Mouse (Mus musculus): Measurements from ENCODE around the gene Slc35f3.

Gene Slc35f3

GRCm38 (mm10) chr8:126298296-126299093 is at the start of gene Slc35f3:
TSS of gene Slc35f3 (plus strand) at chr8:126298558.
- whole genome bisulfite sequencing, result 1% methylated on average over 72 of the region's 72 CpGs

GRCm38 (mm10) chr8:126250486-126250885 is 47.9 kb upstream of the Slc35f3 start:
- 54% methylated on average over 4 of the region's 4 CpGs for WGBS

DNA sequence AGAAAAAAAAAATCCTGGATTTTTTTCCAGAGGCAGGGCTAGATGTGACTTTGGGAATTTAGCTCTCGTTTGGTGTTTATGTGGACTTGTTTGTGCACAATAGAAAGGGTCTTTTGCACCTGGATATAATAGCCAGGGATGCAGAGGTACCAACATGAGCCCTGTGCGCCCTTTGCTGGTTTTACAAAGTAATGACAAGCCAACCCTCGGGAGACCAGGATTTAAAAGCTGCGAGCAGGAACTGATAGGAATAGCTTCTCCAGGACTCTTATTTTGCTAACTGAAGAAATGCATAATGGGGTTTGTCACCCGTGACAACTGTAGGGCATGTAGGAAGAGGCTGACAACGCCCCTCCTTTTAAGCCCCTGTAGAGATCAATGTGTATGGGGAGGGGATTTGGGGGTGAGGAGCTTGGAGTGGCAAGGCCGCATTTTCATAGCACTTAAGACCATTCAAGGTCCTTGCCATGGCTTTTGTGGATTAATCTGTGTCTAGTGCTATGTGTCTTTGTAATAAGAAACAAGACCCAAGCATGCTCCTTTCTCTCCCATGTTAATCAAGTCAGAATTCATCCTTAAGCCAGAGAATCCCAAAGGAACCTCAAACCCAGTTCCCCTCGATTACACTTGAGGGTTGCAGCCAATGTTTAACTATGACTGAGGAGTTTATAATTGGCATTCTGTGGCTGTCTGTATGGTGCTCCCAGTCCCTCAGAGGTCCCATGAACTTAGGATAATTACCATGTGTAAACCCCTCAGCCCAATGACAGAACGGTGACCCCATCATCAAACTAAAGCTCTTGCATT is 41.6 kb upstream of the Slc35f3 start:
- 37% methylated on average over 9 of the region's 9 CpGs for WGBS

DNA sequence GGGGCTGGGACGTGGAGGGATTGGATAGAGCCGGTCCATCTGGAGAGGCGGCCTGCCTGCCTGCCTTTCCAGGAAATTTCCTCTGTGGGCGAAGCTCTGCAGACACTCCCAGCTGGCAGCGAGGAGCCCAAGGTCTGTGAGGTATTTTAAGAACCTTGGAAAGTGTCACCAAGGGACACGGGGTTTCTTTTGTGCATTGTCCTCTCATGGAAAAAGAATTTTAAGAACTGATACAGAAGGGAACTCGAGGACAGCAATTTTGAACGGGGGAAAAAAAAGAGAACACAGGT is 41.0 kb upstream of the Slc35f3 start:
- 37% methylated on average over 8 of the region's 8 CpGs for WGBS

DNA sequence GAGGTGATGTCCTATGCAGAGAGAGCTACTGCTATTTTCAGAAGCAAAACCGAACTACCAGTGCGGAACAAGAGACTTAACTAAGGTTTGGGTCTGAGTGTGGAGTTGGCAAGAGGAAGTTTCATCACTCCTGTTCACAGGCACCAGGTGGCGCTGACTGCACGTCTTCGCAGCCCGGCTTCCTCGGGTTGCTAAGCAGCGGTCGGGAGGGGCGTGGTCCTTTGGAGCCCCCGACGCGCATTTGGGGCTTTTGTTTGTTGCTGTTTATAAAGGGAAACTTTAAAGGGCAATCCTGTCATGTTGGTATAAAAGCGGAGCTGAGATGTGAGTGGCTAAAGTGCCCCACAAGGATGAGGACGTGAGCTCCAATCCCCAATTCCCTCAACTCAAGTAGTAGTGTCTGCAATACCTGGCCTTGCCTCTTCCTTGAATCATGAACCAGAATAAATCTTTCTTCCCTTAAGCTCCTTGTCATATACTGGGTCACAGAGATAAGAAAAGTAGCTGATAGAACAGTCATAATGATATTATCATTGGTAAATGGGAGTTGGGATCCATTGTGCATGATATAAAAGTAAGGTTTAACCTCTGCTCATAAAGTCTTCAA is 40.1 kb upstream of the Slc35f3 start:
- 2% methylated on average over 15 of the region's 15 CpGs for WGBS

DNA sequence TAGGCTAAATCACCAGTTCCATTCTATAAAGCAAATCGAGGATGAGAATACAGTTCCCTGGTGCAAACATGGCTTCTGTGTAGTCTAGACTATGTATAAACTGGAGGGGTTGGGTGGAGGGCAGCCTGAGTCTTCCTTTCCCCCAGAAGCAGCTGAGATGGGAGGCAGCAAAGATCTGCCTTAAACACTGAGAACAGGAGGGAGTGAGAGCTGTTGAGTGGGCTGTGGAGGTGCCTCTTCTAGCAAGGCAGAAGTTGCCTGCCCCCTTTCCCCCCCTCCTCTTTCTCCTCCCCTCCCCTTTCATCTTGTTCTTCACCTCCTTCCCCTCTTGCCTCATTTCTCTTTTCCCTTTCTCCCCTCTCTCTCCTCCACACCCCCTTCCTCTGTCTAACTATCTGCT is 33.2 kb upstream of the Slc35f3 start:
- 33% methylated on average over 1 of the region's 1 CpGs for WGBS

DNA sequence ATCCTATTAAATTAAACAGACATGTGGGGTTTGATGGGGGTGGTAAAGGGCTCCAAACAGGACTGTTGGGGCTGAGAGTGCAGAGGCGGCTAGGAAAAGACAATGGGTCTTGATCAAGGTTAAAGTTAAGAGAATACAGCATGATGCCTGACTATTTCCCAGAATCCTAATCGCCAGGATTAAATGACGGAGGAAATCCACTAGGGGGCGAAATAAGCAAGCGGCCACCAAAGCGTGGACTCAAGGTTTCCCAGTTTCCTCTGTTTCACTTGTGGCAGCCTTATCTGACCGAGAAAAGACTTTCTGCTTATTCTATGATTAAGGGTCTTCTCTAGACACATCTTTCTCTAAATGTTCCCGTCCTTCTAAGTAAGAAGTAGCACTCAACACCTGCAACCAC is 31.2 kb upstream of the Slc35f3 start:
- 33% methylated on average over 8 of the region's 8 CpGs for WGBS

DNA sequence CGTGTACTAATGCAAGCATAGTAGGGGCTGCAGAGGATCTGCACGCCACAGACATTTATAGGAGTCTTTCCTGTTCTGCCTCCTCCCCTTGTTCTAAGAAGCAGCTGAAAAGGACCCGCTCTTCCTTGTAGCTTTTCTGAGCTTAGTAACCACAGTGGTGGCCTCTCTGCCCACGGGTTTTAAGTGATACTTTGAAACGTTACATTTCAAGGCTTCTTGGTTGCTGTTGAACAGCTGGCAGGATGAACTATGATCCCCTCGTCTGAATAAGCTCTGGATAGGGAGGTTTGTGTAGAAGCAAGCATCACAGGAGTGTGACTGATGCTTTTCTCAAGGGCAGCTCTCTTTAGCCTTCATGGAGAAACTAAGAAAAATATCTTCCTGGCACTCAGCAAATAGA is 28.6 kb upstream of the Slc35f3 start:
- 40% methylated on average over 6 of the region's 6 CpGs for WGBS

- WGBS, result 70% methylated on average over 2 of the region's 2 CpGs
These were observed 25.9 kb upstream of the Slc35f3 start for GRCm38 (mm10) chr8:126272445-126272844.

GRCm38 (mm10) chr8:126273066-126273465 is 25.3 kb upstream of the Slc35f3 start:
- WGBS, result 28% methylated on average over 4 of the region's 4 CpGs

DNA sequence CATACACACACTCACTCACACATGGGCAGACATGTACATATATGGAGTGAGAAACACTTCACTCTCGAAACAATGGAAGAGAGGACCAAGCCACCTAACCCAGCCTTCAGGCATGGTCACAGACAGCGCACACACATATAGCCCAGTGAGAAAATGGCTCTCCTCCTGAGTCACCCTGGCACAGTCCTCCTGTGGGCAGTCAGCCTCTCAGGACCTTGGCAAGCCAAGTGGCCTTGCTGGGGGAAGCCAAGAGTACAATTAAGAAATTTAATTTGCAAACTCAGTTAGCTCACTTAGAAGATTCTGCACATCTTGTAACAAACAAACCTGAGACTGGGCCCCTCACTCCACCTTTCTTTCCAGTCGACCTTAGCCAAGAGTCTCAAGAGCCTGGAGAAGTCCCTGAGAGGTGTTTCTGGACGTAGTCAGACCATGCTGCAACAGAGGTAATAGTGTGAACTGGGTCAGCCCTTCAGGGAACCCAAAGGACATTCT is 23.4 kb upstream of the Slc35f3 start:
- WGBS, result 73% methylated on average over 4 of the region's 4 CpGs

- 76% methylated on average over 4 of the region's 4 CpGs for WGBS
These were observed 22.5 kb upstream of the Slc35f3 start for GRCm38 (mm10) chr8:126275886-126276285.

DNA sequence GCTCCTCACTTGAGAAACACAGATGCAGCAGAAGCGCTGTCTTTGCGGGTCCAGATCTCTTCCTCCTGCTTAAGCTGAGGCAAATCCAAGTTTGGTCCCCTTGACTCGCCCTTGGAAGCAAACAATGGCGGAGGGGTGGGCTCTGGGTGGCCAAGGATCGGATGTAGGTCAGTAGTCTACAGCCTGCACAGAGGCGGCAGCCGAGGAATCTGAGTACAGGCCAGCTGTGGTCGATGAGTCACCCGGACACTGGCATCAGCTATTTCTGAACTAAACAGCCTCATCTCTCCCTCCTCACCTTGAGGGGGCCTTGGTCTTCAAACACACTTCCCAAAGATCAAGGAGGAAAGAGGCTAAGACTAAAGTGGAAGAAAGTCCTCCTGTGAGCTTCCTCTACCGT is 6.4 kb upstream of the Slc35f3 start:
- WGBS, result 69% methylated on average over 10 of the region's 10 CpGs

DNA sequence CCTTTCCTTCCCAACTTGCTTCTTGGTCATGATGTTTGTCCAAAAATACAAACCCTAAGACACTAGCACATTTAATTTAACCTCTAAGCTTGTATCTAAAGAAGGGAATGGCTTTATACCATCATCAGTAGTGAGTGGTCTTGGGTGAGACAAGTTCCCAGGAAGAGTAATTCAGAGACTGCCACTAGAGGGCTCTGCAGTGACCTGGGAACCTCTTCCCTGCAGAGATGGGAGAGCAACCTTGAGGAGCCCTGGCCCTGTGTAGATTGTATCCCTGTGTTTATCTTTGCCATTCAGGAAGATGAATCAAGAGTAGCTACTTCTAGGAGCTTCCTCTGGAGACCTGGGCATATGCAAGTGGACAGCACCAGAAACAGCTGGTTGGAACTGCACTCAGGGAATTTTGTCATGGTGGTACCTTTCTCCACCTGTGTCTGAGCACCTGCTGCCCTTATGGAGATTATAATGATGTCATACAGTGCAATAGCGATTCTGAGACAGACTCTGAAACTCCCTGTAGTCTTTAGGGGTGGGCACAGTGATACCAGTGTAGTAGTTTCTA is 993 bp upstream of the Slc35f3 start:
- 16% methylated on average over 1 of the region's 1 CpGs for WGBS

- 31% methylated on average over 7 of the region's 7 CpGs for WGBS
These were observed 975 bp downstream of the Slc35f3 start for GRCm38 (mm10) chr8:126299333-126299732.

DNA sequence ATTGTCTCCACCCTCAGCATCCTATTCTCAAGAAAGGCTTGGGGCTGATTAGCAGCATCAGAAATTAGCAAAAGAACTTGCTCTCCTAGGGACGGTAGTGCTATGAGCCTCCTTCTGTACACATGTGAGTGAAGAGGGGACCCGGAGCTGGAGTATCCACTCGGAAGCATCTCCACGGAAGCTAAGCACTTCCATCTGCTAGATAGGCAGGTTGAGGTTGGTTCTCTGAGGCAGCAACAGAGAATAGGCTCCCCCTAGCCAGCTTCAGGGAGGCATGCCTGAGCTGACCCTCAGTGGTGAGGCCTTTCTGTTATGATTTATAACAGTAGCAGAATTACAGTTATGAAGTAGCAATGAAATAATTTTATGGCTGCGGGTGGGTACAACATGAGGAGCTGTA is 2.0 kb downstream of the Slc35f3 start:
- WGBS, result 49% methylated on average over 5 of the region's 5 CpGs

DNA sequence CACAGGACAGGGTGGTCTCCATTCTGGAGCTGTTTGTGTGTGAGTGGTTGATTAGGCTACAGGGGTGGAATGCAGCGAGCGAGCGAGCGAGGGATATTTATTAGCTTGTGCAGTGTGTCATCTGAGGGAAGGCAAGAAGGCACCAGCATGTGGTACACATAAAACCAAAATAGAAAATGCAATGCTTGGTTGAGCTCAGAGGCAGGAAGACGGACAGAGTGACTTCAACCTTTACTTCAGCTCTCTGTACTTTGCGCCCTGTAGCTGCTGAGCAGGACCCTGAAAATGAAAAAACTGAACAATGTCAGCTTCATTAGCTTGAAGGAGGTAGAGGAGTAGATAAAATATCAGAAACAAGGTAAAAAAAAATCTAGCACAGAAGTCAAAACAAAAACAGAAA is 3.2 kb downstream of the Slc35f3 start:
- 80% methylated on average over 6 of the region's 6 CpGs for WGBS

- WGBS, result 53% methylated on average over 9 of the region's 9 CpGs
These were observed 8.8 kb downstream of the Slc35f3 start for GRCm38 (mm10) chr8:126307164-126307563.

DNA sequence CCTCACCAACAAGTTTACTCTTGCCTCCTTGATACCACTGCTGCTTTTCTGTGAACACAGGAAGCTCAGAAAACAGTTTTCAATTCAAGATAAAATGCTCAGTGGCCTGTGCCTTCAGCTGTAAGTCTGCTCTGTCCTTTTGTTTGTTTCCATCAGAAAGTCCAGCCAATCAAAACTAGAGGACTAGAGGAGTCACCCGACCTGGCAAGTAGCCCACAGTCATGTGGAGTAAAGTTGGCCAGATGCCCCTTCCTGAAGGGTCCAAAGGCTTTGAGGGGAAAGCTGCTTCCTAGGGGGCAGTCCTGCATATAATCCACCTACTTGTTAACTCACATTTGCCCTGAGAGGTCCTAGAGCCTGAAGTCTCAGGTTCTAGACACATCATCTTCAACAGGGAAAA is 10.7 kb downstream of the Slc35f3 start:
- 14% methylated on average over 1 of the region's 1 CpGs for WGBS

DNA sequence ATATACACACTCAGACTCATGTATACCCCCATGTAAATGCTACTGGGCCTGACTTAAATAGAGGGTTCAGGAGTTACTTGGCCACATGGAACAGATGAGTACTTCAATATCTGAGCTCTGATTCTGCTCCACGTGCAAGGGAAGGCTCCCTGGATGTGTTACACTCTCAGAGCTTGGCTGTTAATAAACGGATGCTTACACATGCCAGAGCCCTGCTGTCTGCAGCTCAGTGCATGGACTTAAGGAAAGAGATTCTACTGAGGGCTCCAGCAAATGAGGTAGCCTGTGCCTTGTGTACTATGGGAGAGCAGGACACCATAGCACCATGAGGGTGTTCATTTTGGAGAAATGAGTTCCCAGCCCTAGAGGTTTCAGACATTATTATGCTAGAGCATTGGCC is 26.6 kb downstream of the Slc35f3 start:
- 45% methylated on average over 2 of the region's 2 CpGs for WGBS

GRCm38 (mm10) chr8:126326136-126326535 is 27.8 kb downstream of the Slc35f3 start:
- WGBS, result 38% methylated on average over 1 of the region's 1 CpGs

DNA sequence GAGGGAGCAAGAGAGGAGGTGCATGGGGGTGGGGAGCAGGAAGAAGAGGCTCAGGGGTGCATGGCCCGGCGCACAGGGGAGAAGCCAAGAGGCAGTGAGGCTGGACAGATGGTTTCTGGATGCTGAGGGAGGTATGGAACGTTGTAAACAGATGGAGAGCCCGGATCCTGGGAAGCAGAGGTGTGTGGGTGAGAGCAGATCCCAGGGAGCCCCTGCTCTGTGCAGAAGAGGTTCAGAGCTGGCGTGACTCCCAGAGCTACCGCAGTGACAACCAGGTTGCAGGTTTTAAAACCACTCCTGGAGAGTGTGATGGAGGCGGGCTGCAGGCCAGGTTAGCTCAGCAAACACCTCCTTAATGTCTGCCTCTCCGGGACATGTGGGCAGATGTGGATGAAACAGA is 28.4 kb downstream of the Slc35f3 start:
- 35% methylated on average over 8 of the region's 8 CpGs for WGBS
